ENCODE assay signal across 24 mouse cellular contexts in genomic region chr3:107221608-107222007, GRCm38 (mm10). TPM values are rescaled to one million over a fixed set of nuclear protein-coding genes. Genes with fewer than 3 reads are reported as not detected.
DNase-seq lines count a peak whose midpoint lies in the region; ATAC-seq and TF ChIP-seq lines count a peak whose summit lies in the region.
"Had no signal": no experiment of that assay in that cellular context is flagged by ENCODE, and none has a peak within 500 bp of the region (broad histone marks: within the 10 kb centered on the region; RNA-seq: fewer than 3 reads in every experiment).

Gene Cym, minus strand, starts transcription at chr3:107221732.

- H3K9me3 ChIP-seq in lung, embryonic 15.5 days = no peaks in the 10 kb centered on the region
- peaks cover 5% of the 10 kb centered on the region; the same call in 1 of the 2 replicates for H3K9me3 ChIP-seq in intestine, embryonic 14.5 days (ENCODE audit: control insufficient read depth, low read length)
- H3K9me3 ChIP-seq in intestine, postnatal 0 days (ENCODE audit: control insufficient read depth) = no peaks in the 10 kb centered on the region
- H3K9me3 ChIP-seq in stomach, embryonic 16.5 days (replicated peaks; ENCODE audit: control insufficient read depth, low read length) = peaks cover 3% of the 10 kb centered on the region
- H3K9me3 ChIP-seq: forebrain, embryonic 15.5 days; hindbrain, embryonic 15.5 days had no signal

- TF ChIP-seq CTCF in intestine, postnatal 0 days (IDR thresholded peaks at IDR 0.05; ENCODE audit: low read depth) = no peak

- H3K4me3 ChIP-seq in lung, embryonic 15.5 days = no peak within 1 kb of the TSS
- H3K4me3 ChIP-seq in intestine, embryonic 14.5 days (ENCODE audit: low read depth, low read length) = no peak within 1 kb of the TSS
- no peak within 1 kb of the TSS for H3K4me3 ChIP-seq in intestine, postnatal 0 days (ENCODE audit: low read depth, low read length)
- H3K4me3 ChIP-seq in stomach, embryonic 16.5 days (replicated peaks; ENCODE audit: low read length) = peak within 1 kb of the TSS; percentile 34
- H3K4me3 ChIP-seq: embryonic facial prominence, embryonic 12.5 days; forebrain, embryonic 15.5 days; heart, embryonic 12.5 days; hindbrain, embryonic 15.5 days had no signal

- H3K9ac ChIP-seq in lung, embryonic 15.5 days = no peak within 1 kb of the TSS
- no peak within 1 kb of the TSS for H3K9ac ChIP-seq in intestine, embryonic 14.5 days (ENCODE audit: low read length)
- H3K9ac ChIP-seq in intestine, postnatal 0 days (ENCODE audit: low read depth, low read length) = no peak within 1 kb of the TSS
- H3K9ac ChIP-seq in stomach, embryonic 16.5 days (ENCODE audit: low read length) = peak within 1 kb of the TSS; percentile 59
- H3K9ac ChIP-seq: embryonic facial prominence, embryonic 12.5 days; forebrain, embryonic 15.5 days; heart, embryonic 12.5 days; hindbrain, embryonic 15.5 days had no signal

- H3K27me3 ChIP-seq in lung, embryonic 15.5 days = no peaks in the 10 kb centered on the region
- H3K27me3 ChIP-seq in intestine, embryonic 14.5 days (replicated peaks; ENCODE audit: control insufficient read depth, insufficient read depth, low read length) = no peaks in the 10 kb centered on the region
- no peaks in the 10 kb centered on the region for H3K27me3 ChIP-seq in intestine, postnatal 0 days (replicated peaks; ENCODE audit: control insufficient read depth, insufficient read depth, low read length)
- H3K27me3 ChIP-seq in stomach, embryonic 16.5 days (ENCODE audit: control insufficient read depth, insufficient read depth, low read length) = no peaks in the 10 kb centered on the region
- H3K27me3 ChIP-seq: embryonic facial prominence, embryonic 12.5 days; forebrain, embryonic 15.5 days; hindbrain, embryonic 15.5 days had no signal

- H3K27ac ChIP-seq in lung, embryonic 15.5 days = no peak within 1 kb of the TSS
- H3K27ac ChIP-seq in intestine, embryonic 14.5 days (ENCODE audit: low read depth) = no peak within 1 kb of the TSS
- H3K27ac ChIP-seq in intestine, postnatal 0 days (ENCODE audit: low read depth, low read length) = no peak within 1 kb of the TSS
- H3K27ac ChIP-seq in stomach, embryonic 16.5 days (ENCODE audit: low read length) = peak within 1 kb of the TSS; percentile 74
- H3K27ac ChIP-seq: embryonic facial prominence, embryonic 12.5 days; forebrain, embryonic 15.5 days; hindbrain, embryonic 15.5 days had no signal

- DNase-seq in lung, postnatal 10 days = no peak
- no peak for DNase-seq in intestine, embryonic 14.5 days (ENCODE audit: low spot score)
- DNase-seq in layer of hippocampus, adult 11-12 months (ENCODE audit: low spot score) = no peak
- DNase-seq in gastrocnemius, postnatal 10 days = no peak
- DNase-seq: adrenal gland, adult 2 months; adrenal gland, postnatal 36 days; cerebellum, adult 11 months; cerebellum, adult 8-10 months; cerebellum, postnatal 14 days; heart, postnatal 36 days had no signal

- WGBS in lung, embryonic 15.5 days = 51% methylated on average over 10 of the region's 10 CpGs
- 77% methylated on average over 10 of the region's 10 CpGs for WGBS in intestine, embryonic 14.5 days
- 57% methylated on average over 10 of the region's 10 CpGs for WGBS in intestine, postnatal 0 days
- 56% methylated on average over 10 of the region's 10 CpGs for WGBS in stomach, embryonic 16.5 days

- peaks cover 10% of the 10 kb centered on the region for H3K4me1 ChIP-seq in lung, embryonic 15.5 days
- no peaks in the 10 kb centered on the region for H3K4me1 ChIP-seq in intestine, embryonic 14.5 days (replicated peaks; ENCODE audit: control insufficient read depth, insufficient read depth, low read length)
- H3K4me1 ChIP-seq in intestine, postnatal 0 days (replicated peaks; ENCODE audit: control insufficient read depth, insufficient read depth, low read length) = 0 out of 2 replicates have a peak, but pooled peaks cover 6% of the 10 kb centered on the region
- no peaks in the 10 kb centered on the region; the same call in 1 of the 2 replicates for H3K4me1 ChIP-seq in stomach, embryonic 16.5 days (ENCODE audit: control insufficient read depth, insufficient read depth, low read length)
- H3K4me1 ChIP-seq: embryonic facial prominence, embryonic 12.5 days; forebrain, embryonic 15.5 days; heart, embryonic 12.5 days; hindbrain, embryonic 15.5 days had no signal

- ATAC-seq in lung, embryonic 15.5 days (ENCODE audit: borderline replicate concordance, extremely low read depth, low FRiP score, low TSS enrichment) = peak; percentile 35
- ATAC-seq in intestine, embryonic 14.5 days (replicated peaks; ENCODE audit: low FRiP score, low TSS enrichment, low read depth) = no peak
- ATAC-seq in intestine, postnatal 0 days = no peak
- peak; percentile 76 for ATAC-seq in stomach, embryonic 16.5 days (ENCODE audit: insufficient read depth, low FRiP score)
- ATAC-seq: forebrain, embryonic 15.5 days had no signal

- no peaks in the 10 kb centered on the region for H3K36me3 ChIP-seq in lung, embryonic 15.5 days
- H3K36me3 ChIP-seq in intestine, embryonic 14.5 days (ENCODE audit: control insufficient read depth, insufficient read depth, low read length) = no peaks in the 10 kb centered on the region
- no peaks in the 10 kb centered on the region for H3K36me3 ChIP-seq in intestine, postnatal 0 days (ENCODE audit: control insufficient read depth, insufficient read depth)
- H3K36me3 ChIP-seq in stomach, embryonic 16.5 days (ENCODE audit: control insufficient read depth, insufficient read depth, low read length) = no peaks in the 10 kb centered on the region
- H3K36me3 ChIP-seq: embryonic facial prominence, embryonic 12.5 days; forebrain, embryonic 15.5 days; heart, embryonic 12.5 days; hindbrain, embryonic 15.5 days had no signal

- no peak within 1 kb of the TSS for H3K4me2 ChIP-seq in lung, embryonic 15.5 days
- H3K4me2 ChIP-seq in intestine, embryonic 14.5 days (ENCODE audit: low read length) = no peak within 1 kb of the TSS
- no peak within 1 kb of the TSS for H3K4me2 ChIP-seq in intestine, postnatal 0 days (replicated peaks; ENCODE audit: low read depth)
- H3K4me2 ChIP-seq in stomach, embryonic 16.5 days (ENCODE audit: low read depth, low read length) = peak within 1 kb of the TSS; percentile 39
- H3K4me2 ChIP-seq: embryonic facial prominence, embryonic 12.5 days; forebrain, embryonic 15.5 days; heart, embryonic 12.5 days; hindbrain, embryonic 15.5 days had no signal

RNA-seq across cellular contexts. Expression of gene Cym, which starts in this region (rescaled TPM):
- 93.2 and 98.0 TPM in 2 replicates for polyA plus RNA-seq in lung, embryonic 15.5 days (2015; fragmentation: Nextera tagmentation; extraction: Ambion mirVana)
- polyA plus RNA-seq in intestine, embryonic 14.5 days (2014; fragmentation: Nextera tagmentation; extraction: Ambion mirVana) = 4.5 and 12.9 TPM in 2 replicates
- 121 and 284 TPM in 2 replicates for polyA plus RNA-seq in intestine, postnatal 0 days (2015; fragmentation: Nextera tagmentation; extraction: Ambion mirVana)
- 7,568 and 11,997 TPM in 2 replicates for polyA plus RNA-seq in stomach, embryonic 16.5 days (2015; fragmentation: Nextera tagmentation; extraction: Ambion mirVana)
- under 1 TPM in 1 of 2 experiments, not detected in 1; 0.20 TPM for total RNA-seq in gastrocnemius, postnatal 10 days (2021)
- total RNA-seq: CH12.LX; common myeloid progenitor, adult 5-6 weeks; gastrocnemius, adult 8-10 months; gastrocnemius, postnatal 4 days; heart, adult 8-10 months; heart, postnatal 36 days had no signal
- polyA plus RNA-seq: forebrain, embryonic 11.5 days; hindbrain, embryonic 11.5 days had no signal

Comparison
In these comparisons a context has a peak if more than half of its experiments do, and no peak if none do; other contexts are left out.
1. RNA of gene Cym (polyA plus RNA-seq): 7,568 to 11,997 TPM in stomach, embryonic 16.5 days; 121 to 284 TPM in intestine, postnatal 0 days, 93.2 to 98.0 TPM in lung, embryonic 15.5 days and 4.5 to 12.9 TPM in intestine, embryonic 14.5 days; every median in the first group is over 10 times any median in the second.
2. ATAC-seq: peak in lung, embryonic 15.5 days (single experiment) and stomach, embryonic 16.5 days (single experiment); none in intestine, embryonic 14.5 days (single experiment) and intestine, postnatal 0 days (single experiment).